Mouse (Mus musculus) CH12.LX (cell line): ENCODE measurements at regions not wholly inside any gene's neighbourhood (a gene's known extent, or its start where the extent isn't known, plus 50 kb on each side); places are given as distances from the start of the nearest gene placed in this dataset.

Experiments used
- DNase-seq: peaks from one replicate; pipeline ENCODE4 v3.0.0-alpha.2; 2013; ENCODE audit errors: extremely low read depth
- H3K27ac ChIP-seq: 2 replicates; pipeline ENCODE4 v1.5.1; 2012; ENCODE audit warnings: low read depth, mild to moderate bottlenecking, control low read depth, moderate library complexity; ENCODE audit not compliant: insufficient read depth
- H3K27me3 ChIP-seq: replicated peaks from 2 replicates; pipeline ENCODE3; 2012; ENCODE audit warnings: inconsistent platforms
- H3K36me3 ChIP-seq, 2 experiments: replicated peaks in 1 of 2; 2 replicates each; pipeline versions ENCODE3 to v1.6.1; 2012; ENCODE audit warnings: inconsistent platforms in 1 of 2, low read length in 1 of 2, mild to moderate bottlenecking in 1 of 2, mixed read lengths in 1 of 2, moderate library complexity in 1 of 2; ENCODE audit not compliant: control insufficient read depth in 1 of 2, insufficient read depth in 1 of 2
- H3K4me1 ChIP-seq, 2 experiments: 2 replicates each; pipeline ENCODE4 v1.6.1; 2012; ENCODE audit warnings: inconsistent platforms in 1 of 2, moderate library complexity in 1 of 2; ENCODE audit not compliant: insufficient read depth in 2 of 2, control insufficient read depth in 1 of 2
- H3K4me2 ChIP-seq: 2 replicates; pipeline ENCODE4 v1.6.1; 2012; ENCODE audit warnings: low read depth, mild to moderate bottlenecking, control low read depth; ENCODE audit not compliant: poor library complexity, insufficient read depth, severe bottlenecking
- H3K4me3 ChIP-seq, 3 experiments: fragments of 150-350 bp in 1 of 3; sonication (generic) in 1 of 3; replicated peaks in 1 of 3; 2 replicates each; pipeline versions ENCODE3 to v1.5.1; 2011 to 2012; ENCODE audit warnings: low read depth in 2 of 3, low read length in 2 of 3, mild to moderate bottlenecking in 2 of 3, moderate library complexity in 2 of 3, control low read depth in 1 of 3, improper control_type of control experiment in 1 of 3, inconsistent platforms in 1 of 3, mixed read lengths in 1 of 3; ENCODE audit not compliant: poor library complexity in 1 of 3
- H3K79me2 ChIP-seq: replicated peaks from 2 replicates; pipeline ENCODE4 v1.6.1; 2012; ENCODE audit warnings: mild to moderate bottlenecking, moderate library complexity; ENCODE audit not compliant: control insufficient read depth, poor library complexity, insufficient read depth, severe bottlenecking; ENCODE audit errors: extremely low read depth
- H3K9ac ChIP-seq: 2 replicates; pipeline ENCODE4 v1.6.1; 2012; ENCODE audit warnings: low read depth, mild to moderate bottlenecking, control low read depth, moderate library complexity; ENCODE audit not compliant: insufficient read depth
- H3K9me3 ChIP-seq: replicated peaks from 2 replicates; pipeline ENCODE3; 2012; ENCODE audit warnings: low read length, inconsistent platforms, mixed read lengths
- CHD1 ChIP-seq: IDR thresholded peaks from 2 replicates; pipeline ENCODE4 v1.6.1; 2012; ENCODE audit warnings: low read depth, low read length, improper control_type of control experiment, inconsistent platforms
- CHD2 ChIP-seq: IDR thresholded peaks from 2 replicates; pipeline ENCODE4 v1.6.1; 2011; ENCODE audit warnings: low read length, improper control_type of control experiment
- CTCF ChIP-seq, 2 experiments: IDR thresholded peaks in 1 of 2; conservative IDR thresholded peaks in 1 of 2; 2 replicates each; pipeline ENCODE4 v1.5.1; 2011 to 2012; ENCODE audit warnings: low read depth in 2 of 2, low read length in 2 of 2, improper control_type of control experiment in 1 of 2, inconsistent platforms in 1 of 2, mild to moderate bottlenecking in 1 of 2, moderate library complexity in 1 of 2
- E2F4 ChIP-seq: IDR thresholded peaks from 2 replicates; pipeline ENCODE4 v1.6.1; 2011; ENCODE audit warnings: low read depth, low read length, improper control_type of control experiment; ENCODE audit not compliant: insufficient replicate concordance
- ELF1 ChIP-seq: IDR thresholded peaks from 2 replicates; pipeline ENCODE4 v1.6.1; 2014; ENCODE audit warnings: low read depth, mild to moderate bottlenecking, inconsistent platforms, low read length, improper control_type of control experiment
- ETS1 ChIP-seq: conservative IDR thresholded peaks from 2 replicates; pipeline ENCODE4 v1.6.1; 2012; ENCODE audit warnings: low read depth, mild to moderate bottlenecking, inconsistent platforms, low read length, improper control_type of control experiment, moderate library complexity
- GABPA ChIP-seq: IDR thresholded peaks from 2 replicates; pipeline ENCODE4 v1.6.1; 2012; ENCODE audit warnings: low read depth, low read length, improper control_type of control experiment, inconsistent platforms; ENCODE audit not compliant: insufficient replicate concordance
- HCFC1 ChIP-seq: IDR thresholded peaks from 2 replicates; pipeline ENCODE4 v1.6.1; 2012; ENCODE audit warnings: low read depth, mild to moderate bottlenecking, inconsistent platforms, low read length, improper control_type of control experiment
- IRF4 ChIP-seq: IDR thresholded peaks from 2 replicates; pipeline ENCODE4 v1.6.1; 2014; ENCODE audit warnings: low read depth, mild to moderate bottlenecking, inconsistent platforms, low read length, improper control_type of control experiment
- JUN ChIP-seq: IDR thresholded peaks from 2 replicates; pipeline ENCODE4 v1.6.1; 2011; ENCODE audit warnings: low read depth, mild to moderate bottlenecking, low read length, improper control_type of control experiment, moderate library complexity; ENCODE audit not compliant: insufficient read depth
- JUND ChIP-seq: conservative IDR thresholded peaks from 2 replicates; pipeline ENCODE4 v1.6.1; 2011; ENCODE audit warnings: low read depth, low read length, improper control_type of control experiment
- KAT2A ChIP-seq: IDR thresholded peaks from 2 replicates; pipeline ENCODE4 v1.6.1; 2012; ENCODE audit warnings: low read length, improper control_type of control experiment, inconsistent platforms; ENCODE audit not compliant: insufficient replicate concordance
- MAFK ChIP-seq: IDR thresholded peaks from 2 replicates; pipeline ENCODE4 v1.6.1; 2011; ENCODE audit warnings: low read length, improper control_type of control experiment; ENCODE audit not compliant: insufficient replicate concordance
- MEF2A ChIP-seq: IDR thresholded peaks from 2 replicates; pipeline ENCODE4 v1.6.1; 2014; ENCODE audit warnings: low read depth, mild to moderate bottlenecking, inconsistent platforms, low read length, improper control_type of control experiment, borderline replicate concordance
- PAX5 ChIP-seq: IDR thresholded peaks from 2 replicates; pipeline ENCODE4 v1.6.1; 2012; ENCODE audit warnings: low read length, inconsistent platforms, mixed read lengths
- POLR2AphosphoS2 ChIP-seq: IDR thresholded peaks from 2 replicates; pipeline ENCODE4 v1.6.1; 2011; ENCODE audit warnings: low read depth, low read length, improper control_type of control experiment
- RAD21 ChIP-seq: IDR thresholded peaks from 2 replicates; pipeline ENCODE4 v1.6.1; 2011; ENCODE audit warnings: low read depth, mild to moderate bottlenecking, low read length, improper control_type of control experiment, moderate library complexity
- RCOR1 ChIP-seq: conservative IDR thresholded peaks from 2 replicates; pipeline ENCODE4 v1.6.1; 2012; ENCODE audit warnings: low read depth, mild to moderate bottlenecking, inconsistent platforms, low read length, improper control_type of control experiment
- TBP ChIP-seq: conservative IDR thresholded peaks from 2 replicates; pipeline ENCODE4 v1.6.1; 2011; ENCODE audit warnings: low read depth, low read length, improper control_type of control experiment
- TCF12 ChIP-seq: IDR thresholded peaks from 2 replicates; pipeline ENCODE4 v1.6.1; 2014; ENCODE audit warnings: low read depth, mild to moderate bottlenecking, inconsistent platforms, low read length, improper control_type of control experiment
- UBTF ChIP-seq: IDR thresholded peaks from 2 replicates; pipeline ENCODE4 v1.6.1; 2012; ENCODE audit warnings: low read depth, mild to moderate bottlenecking, inconsistent platforms, low read length, improper control_type of control experiment, moderate library complexity
- USF1 ChIP-seq: IDR thresholded peaks from 2 replicates; pipeline ENCODE4 v1.6.1; 2014; ENCODE audit warnings: low read depth, mild to moderate bottlenecking, inconsistent platforms, low read length, improper control_type of control experiment
- ZC3H11A ChIP-seq: IDR thresholded peaks from 2 replicates; pipeline ENCODE4 v1.6.1; 2012; ENCODE audit warnings: low read depth, mild to moderate bottlenecking, inconsistent platforms, low read length, improper control_type of control experiment
- ZKSCAN1 ChIP-seq: IDR thresholded peaks from 2 replicates; pipeline ENCODE4 v1.6.1; 2012; ENCODE audit warnings: low read depth, inconsistent platforms, low read length, improper control_type of control experiment, borderline replicate concordance
- ZMIZ1 ChIP-seq: IDR thresholded peaks from 2 replicates; pipeline ENCODE4 v1.6.1; 2012; ENCODE audit warnings: low read depth, mild to moderate bottlenecking, inconsistent platforms, low read length, improper control_type of control experiment
- ZNF384 ChIP-seq: IDR thresholded peaks from 2 replicates; pipeline ENCODE4 v1.6.1; 2012; ENCODE audit warnings: low read depth, low read length, improper control_type of control experiment, inconsistent platforms
- dilution Hi-C: fragments of 300-500 bp; cut with MboI; formaldehyde crosslinking; loops from 2 replicates; pipeline ENCODE4 v1.14.3; 2020; ENCODE audit warnings: low sequenced_read_pairs; ENCODE audit not compliant: extremely low pct_unique_long_range_greater_than_20kb, extremely low pct_ligation_motif_present
- in situ Hi-C: fragments of 300-500 bp; cut with MboI; formaldehyde crosslinking; loops from 3 replicates; pipeline ENCODE4 v1.14.3; 2019; ENCODE audit warnings: low sequenced_read_pairs, low pct_ligation_motif_present, low pct_unique_long_range_greater_than_20kb, mixed read lengths

GRCm38 (mm10) chr13:64568876-64569275, 71.3 kb upstream of the Fam240b start:
- no peaks in the 10 kb centered on the region for H3K9me3 ChIP-seq
- no peak overlapping the region for H3K9ac ChIP-seq
- in situ Hi-C loops, result no loop called here
- dilution Hi-C loops, result no loop called here
- no peaks in the 10 kb centered on the region for H3K36me3 ChIP-seq
- no peaks in the 10 kb centered on the region for H3K27me3 ChIP-seq
- H3K27ac ChIP-seq, result no peak overlapping the region
- H3K4me2 ChIP-seq, result no peak overlapping the region
- DNase-seq, result no peak
- H3K4me1 ChIP-seq, result no peaks in the 10 kb centered on the region
- H3K4me3 ChIP-seq, result no peak overlapping the region
- TF ChIP-seq CHD1 (no peak), ELF1 (no peak), HCFC1 (no peak), ZC3H11A (no peak), USF1 (no peak), POLR2AphosphoS2 (no peak), JUN (no peak), E2F4 (no peak), RAD21 (no peak), ETS1 (no peak), GABPA (no peak), RCOR1 (no peak), CTCF (conservative IDR thresholded peaks at IDR 0.05 in 1 of 2, IDR thresholded peaks at IDR 0.05 in 1 of 2; ENCODE audit: low read depth in 2 of 2, low read length in 2 of 2) (no peak), TBP (no peak), ZNF384 (no peak), KAT2A (no peak), MAFK (no peak)
- no peaks in the 10 kb centered on the region for H3K79me2 ChIP-seq

GRCm38 (mm10) chr13:64566966-64567708, 69.5 kb upstream of the Fam240b start:
- Histone ChIP-seq H3K4me2 (no peak overlapping the region), H3K27me3 (no peaks in the 10 kb centered on the region), H3K36me3 (no peaks in the 10 kb centered on the region), H3K9ac (no peak overlapping the region), H3K4me1 (no peaks in the 10 kb centered on the region), H3K9me3 (no peaks in the 10 kb centered on the region), H3K4me3 (no peak overlapping the region), H3K27ac (no peak overlapping the region), H3K79me2 (no peaks in the 10 kb centered on the region)
- TF ChIP-seq ZMIZ1 (no peak), RCOR1 (no peak), TCF12 (no peak), ZKSCAN1 (no peak), JUND (no peak), RAD21 (no peak), TBP (no peak), MEF2A (no peak), PAX5 (no peak), CHD2 (no peak), USF1 (no peak), CHD1 (no peak), IRF4 (no peak), GABPA (no peak), ZNF384 (no peak), ETS1 (no peak), MAFK (no peak), UBTF (no peak)
- in situ Hi-C loops, result no loop called here
- no peak for DNase-seq
- dilution Hi-C loops, result no loop called here
